Mouse (Mus musculus) liver, adult 2 months (tissue): Measurements from ENCODE around the gene Pyroxd2. TPM values are rescaled to one million over a fixed set of nuclear protein-coding genes. Genes with fewer than 3 reads are reported as not detected.
A peak's percentile ranks its signal among the peaks of the same experiment; 100 is the strongest.

ENCODE experiments used
- DNase-seq: peaks from one replicate; pipeline ENCODE4 v3.0.0-alpha.2; 2011; ENCODE audit warnings: low read depth, low spot score; ENCODE audit errors: extremely low read depth
- H3K27ac ChIP-seq: fragments of 200-500 bp; replicated peaks from 2 replicates; pipeline ENCODE4 v1.5.1; 2012; ENCODE audit warnings: low read depth, mild to moderate bottlenecking, control low read depth, inconsistent platforms, low read length; ENCODE audit not compliant: insufficient read depth
- H3K27me3 ChIP-seq: fragments of 200-500 bp; 2 replicates; pipeline ENCODE4 v1.6.1; 2012; ENCODE audit warnings: mild to moderate bottlenecking, moderate library complexity, low read length, inconsistent platforms; ENCODE audit not compliant: control insufficient read depth, insufficient read depth
- H3K36me3 ChIP-seq: fragments of 200-500 bp; 2 replicates; pipeline ENCODE4 v1.6.1; 2012; ENCODE audit warnings: low read length, inconsistent platforms; ENCODE audit not compliant: control insufficient read depth, insufficient read depth
- H3K4me1 ChIP-seq: fragments of 200-500 bp; 2 replicates; pipeline ENCODE4 v1.6.1; 2011; ENCODE audit warnings: low read length; ENCODE audit not compliant: control insufficient read depth, insufficient read depth
- H3K4me3 ChIP-seq: fragments of 200-500 bp; 2 replicates; pipeline ENCODE4 v1.5.1; 2011; ENCODE audit warnings: low read depth, mild to moderate bottlenecking, control low read depth, low read length, moderate library complexity; ENCODE audit not compliant: insufficient read depth
- H3K79me2 ChIP-seq: fragments of 200-500 bp; 2 replicates; pipeline ENCODE4 v1.6.1; 2012; ENCODE audit warnings: inconsistent platforms, mild to moderate bottlenecking, low read length, moderate library complexity; ENCODE audit not compliant: control insufficient read depth, insufficient read depth
- H3K9ac ChIP-seq: fragments of 200-500 bp; 2 replicates; pipeline ENCODE4 v1.6.1; 2012; ENCODE audit warnings: low read depth, mild to moderate bottlenecking, control low read depth, inconsistent platforms, low read length
- CTCF ChIP-seq: fragments of 200-500 bp; IDR thresholded peaks from 2 replicates; pipeline ENCODE4 v1.5.1; 2011; ENCODE audit warnings: low read depth, low read length, control low read depth
- POLR2A ChIP-seq: fragments of 200-500 bp; IDR thresholded peaks from 2 replicates; pipeline ENCODE4 v1.6.1; 2011; ENCODE audit warnings: low read length, control low read depth; ENCODE audit not compliant: insufficient read depth; ENCODE audit errors: extremely low read depth
- WGBS: fragments of 180-500 bp; shearing (Covaris S2); methylation state at CpG from one replicate; pipeline ENCODE4 v1.1.7; 2018; 5-methylcytosine and 5-hydroxymethylcytosine counted together
- polyA plus RNA-seq: library from polyadenylated mRNA; depleted of rRNA; stranded (reverse); fragments of >200 nt; gene quantifications from 2 replicates; pipeline ENCODE4 v1.2.3, GENCODE M21; 2012
- total RNA-seq: library from RNA; depleted of rRNA; stranded (reverse); fragments of >200 nt; gene quantifications from 2 replicates; pipeline ENCODE4 v1.2.3, GENCODE M21; 2014

The Pyroxd2 gene
- total and polyA plus RNA-seq, 2 experiments, result 6.6 to 18.3 TPM

- no peaks in the 10 kb centered on the region for H3K27me3 ChIP-seq
- H3K9ac ChIP-seq, result no peak overlapping the region
- DNase-seq, result no peak
- no peak for TF ChIP-seq POLR2A
- TF ChIP-seq CTCF, result no peak
- H3K4me1 ChIP-seq, result peaks cover 2% of the 10 kb centered on the region
- H3K27ac ChIP-seq, result no peak overlapping the region
- no peak overlapping the region for H3K4me3 ChIP-seq
- 87% methylated on average over 5 of the region's 5 CpGs for WGBS
- H3K36me3 ChIP-seq, result no peaks in the 10 kb centered on the region
- H3K79me2 ChIP-seq, result no peaks in the 10 kb centered on the region
Measured at GRCm38 (mm10) chr19:42734982-42735381, 17.6 kb downstream of the Pyroxd2 start.

GRCm38 (mm10) chr19:42727424-42727823, 25.2 kb downstream of the Pyroxd2 start:
- Histone ChIP-seq H3K27me3 (no peaks in the 10 kb centered on the region), H3K27ac (no peak overlapping the region), H3K9ac (no peak overlapping the region), H3K79me2 (no peaks in the 10 kb centered on the region), H3K4me1 (peaks cover 4% of the 10 kb centered on the region), H3K4me3 (no peak overlapping the region), H3K36me3 (no peaks in the 10 kb centered on the region)
- 94% methylated on average over 4 of the region's 4 CpGs for WGBS
- no peak for DNase-seq
- TF ChIP-seq POLR2A (no peak), CTCF (no peak)

- 98% methylated on average over 10 of the region's 10 CpGs for WGBS
- TF ChIP-seq POLR2A (no peak), CTCF (no peak)
- Histone ChIP-seq H3K27ac (no peak overlapping the region), H3K27me3 (no peaks in the 10 kb centered on the region), H3K79me2 (no peaks in the 10 kb centered on the region), H3K36me3 (no peaks in the 10 kb centered on the region), H3K4me1 (peaks cover 8% of the 10 kb centered on the region), H3K9ac (no peak overlapping the region), H3K4me3 (no peak overlapping the region)
- no peak for DNase-seq
Measured at GRCm38 (mm10) chr19:42726766-42727165, 25.8 kb downstream of the Pyroxd2 start.

GRCm38 (mm10) chr19:42725973-42726350, 26.6 kb downstream of the Pyroxd2 start:
- Histone ChIP-seq H3K36me3 (no peaks in the 10 kb centered on the region), H3K4me1 (peaks cover 8% of the 10 kb centered on the region), H3K9ac (no peak overlapping the region), H3K27ac (no peak overlapping the region), H3K27me3 (no peaks in the 10 kb centered on the region), H3K79me2 (no peaks in the 10 kb centered on the region), H3K4me3 (no peak overlapping the region)
- 65% methylated on average over 3 of the region's 3 CpGs for whole genome bisulfite sequencing
- peak; percentile 39 for DNase-seq
- no peak for TF ChIP-seq CTCF
- TF ChIP-seq POLR2A, result no peak

- DNase-seq, result no peak
- Histone ChIP-seq H3K36me3 (no peaks in the 10 kb centered on the region), H3K4me3 (no peak overlapping the region), H3K9ac (no peak overlapping the region), H3K4me1 (peaks cover 8% of the 10 kb centered on the region), H3K27me3 (no peaks in the 10 kb centered on the region), H3K79me2 (no peaks in the 10 kb centered on the region), H3K27ac (no peak overlapping the region)
- 84% methylated on average over 16 of the region's 16 CpGs for WGBS
- TF ChIP-seq POLR2A, result no peak
- TF ChIP-seq CTCF, result no peak
Measured at GRCm38 (mm10) chr19:42725056-42725972, 27.3 kb downstream of the Pyroxd2 start.

- TF ChIP-seq POLR2A, result no peak
- peak; percentile 43 for TF ChIP-seq CTCF
- 71% methylated on average over 6 of the region's 6 CpGs for WGBS
- no peak overlapping the region for H3K27ac ChIP-seq
- H3K9ac ChIP-seq, result no peak overlapping the region
- no peaks in the 10 kb centered on the region for H3K79me2 ChIP-seq
- H3K4me1 ChIP-seq, result peaks cover 8% of the 10 kb centered on the region
- DNase-seq, result no peak
- no peaks in the 10 kb centered on the region for H3K36me3 ChIP-seq
- no peaks in the 10 kb centered on the region for H3K27me3 ChIP-seq
- H3K4me3 ChIP-seq, result no peak overlapping the region
Measured at GRCm38 (mm10) chr19:42723302-42723701, 29.3 kb downstream of the Pyroxd2 start.
